ENCODE assay signal across 16 mouse cellular contexts in genomic region chr12:21363195-21363594, GRCm38 (mm10).
"Had no signal": no experiment of that assay in that cellular context is flagged by ENCODE, and none has a peak within 500 bp of the region (broad histone marks: within the 10 kb centered on the region; RNA-seq: fewer than 3 reads in every experiment).

No protein-coding gene starts in this region.

- H3K9me3 ChIP-seq: kidney, embryonic 15.5 days; limb, embryonic 10.5 days; liver, embryonic 15.5 days; megakaryocyte, embryonic 14.5 days; neural tube, embryonic 12.5 days had no signal

- H3K4me3 ChIP-seq: kidney, embryonic 15.5 days; left cerebral cortex, adult 2 months; limb, embryonic 10.5 days; liver, embryonic 15.5 days; megakaryocyte, embryonic 14.5 days; neural tube, embryonic 12.5 days had no signal

- H3K9ac ChIP-seq: kidney, embryonic 15.5 days; liver, embryonic 15.5 days; lung, embryonic 14.5 days; neural tube, embryonic 12.5 days had no signal

- H3K27me3 ChIP-seq: kidney, embryonic 15.5 days; liver, embryonic 15.5 days; megakaryocyte, embryonic 14.5 days; neural tube, embryonic 12.5 days had no signal

- ATAC-seq: intestine, embryonic 16.5 days had no signal

- H3K4me1 ChIP-seq: kidney, embryonic 15.5 days; limb, embryonic 10.5 days; neural tube, embryonic 12.5 days had no signal

- H3K4me2 ChIP-seq: kidney, embryonic 15.5 days; liver, embryonic 11.5 days; liver, embryonic 15.5 days; lung, embryonic 14.5 days; neural tube, embryonic 12.5 days had no signal

- DNase-seq: kidney, adult 2 months; kidney, postnatal 14 days; lung, embryonic 14.5 days; midbrain, embryonic 14.5 days; right cerebral cortex, postnatal 4 days; spleen, adult 18-20 months; thymus, postnatal 36 days had no signal

- H3K27ac ChIP-seq: kidney, embryonic 15.5 days; left cerebral cortex, adult 2 months; limb, embryonic 10.5 days; liver, embryonic 15.5 days; macrophage; neural tube, embryonic 12.5 days had no signal
